Mouse (Mus musculus): ENCODE results near the gene Khnyn.

The Khnyn gene

GRCm38 (mm10) chr14:55873714-55874683 is 10.7 kb upstream of the Khnyn start:
- DNase-seq (ENCODE audit: low spot score), result peak; percentile 77

DNA sequence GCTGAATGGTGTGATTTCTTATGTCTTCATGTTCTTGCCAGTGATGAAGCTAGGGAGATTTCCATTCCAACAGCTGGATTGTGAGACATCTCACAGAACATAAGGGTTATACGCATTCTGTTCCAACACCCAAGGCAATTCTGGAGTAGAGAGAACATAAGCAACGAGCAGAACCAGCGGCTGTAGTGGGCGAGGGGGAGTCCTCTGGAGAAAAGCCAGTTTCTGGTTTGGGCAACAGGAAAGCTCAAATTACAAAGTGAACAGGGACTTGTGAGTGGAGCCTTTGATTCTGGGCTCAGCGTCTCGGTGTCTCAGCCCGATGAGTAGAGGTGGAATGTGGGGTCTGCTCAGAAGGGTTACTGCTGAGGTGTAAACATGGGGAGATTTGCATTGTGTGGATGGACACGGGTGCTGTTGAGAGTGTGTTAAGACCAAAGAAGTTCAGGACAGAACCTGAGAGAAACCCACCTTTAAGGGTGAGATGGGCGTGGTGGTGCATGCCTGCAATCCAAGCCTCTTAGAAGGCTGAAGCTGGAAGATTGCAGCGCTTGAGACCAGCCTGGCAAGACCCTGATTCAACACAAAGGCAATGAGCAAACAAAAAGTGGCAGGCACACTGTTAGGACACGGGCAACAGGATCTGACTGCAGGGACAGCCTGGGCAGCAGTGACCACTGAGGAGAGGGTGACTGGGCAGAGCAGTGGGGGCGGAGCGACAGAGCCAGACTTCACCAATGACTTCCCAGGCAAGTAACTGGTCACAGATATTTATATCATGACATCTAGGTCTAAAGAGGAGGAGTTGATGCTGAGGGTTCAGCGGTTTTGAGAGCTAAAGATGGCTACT is 7.1 kb upstream of the Khnyn start:
- DNase-seq (ENCODE audit: low spot score), result no peak

GRCm38 (mm10) chr14:55878316-55878940 is 6.3 kb upstream of the Khnyn start:
- no peak for DNase-seq (ENCODE audit: low spot score)

GRCm38 (mm10) chr14:55879623-55880022 is 5.1 kb upstream of the Khnyn start:
- no peak for DNase-seq (ENCODE audit: low spot score)

DNA sequence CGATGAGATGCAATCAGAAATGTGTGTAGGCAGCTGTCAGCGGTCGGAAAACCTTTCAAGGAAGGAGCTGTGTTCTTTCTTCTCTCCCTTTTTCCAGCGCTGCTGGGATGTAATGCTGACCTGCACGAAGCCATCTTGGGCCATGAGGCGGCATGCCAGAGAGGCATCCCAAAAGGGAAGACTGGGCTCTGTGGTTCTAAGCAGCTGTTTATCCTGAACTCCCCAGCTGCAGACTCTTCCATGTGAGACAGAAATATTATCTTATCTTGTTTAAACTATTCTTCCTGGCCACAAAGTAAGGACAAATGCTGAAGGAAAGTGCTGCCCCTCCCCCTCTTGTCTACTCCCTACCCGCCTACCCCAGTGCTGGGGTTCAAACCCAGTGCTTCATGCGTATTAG is 3.8 kb upstream of the Khnyn start:
- DNase-seq (ENCODE audit: low spot score), result no peak

GRCm38 (mm10) chr14:55882171-55882641 is 2.5 kb upstream of the Khnyn start:
- DNase-seq (ENCODE audit: low spot score), result no peak

GRCm38 (mm10) chr14:55883149-55883661 is 1.5 kb upstream of the Khnyn start:
- DNase-seq (ENCODE audit: low spot score), result no peak

DNA sequence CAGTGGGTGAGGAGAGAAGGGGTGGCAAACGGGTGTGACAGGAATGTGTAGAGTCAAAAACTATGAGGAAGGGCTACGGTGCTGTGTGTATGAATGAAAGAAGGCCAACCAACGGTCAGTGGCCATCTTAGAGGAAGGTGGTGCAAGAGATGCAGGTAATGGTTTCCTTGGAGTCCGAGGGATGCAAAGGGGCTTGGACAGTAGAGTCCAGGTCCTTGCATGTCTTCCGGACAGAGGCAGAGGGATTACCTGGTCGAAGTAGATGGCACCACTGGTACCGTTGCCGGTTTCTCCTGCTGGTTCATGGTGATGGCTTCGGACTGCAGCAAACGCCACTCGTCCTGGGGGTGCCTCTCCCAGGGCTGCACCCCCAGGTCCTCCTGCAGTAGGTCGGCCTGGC is 1.1 kb upstream of the Khnyn start:
- DNase-seq (ENCODE audit: low spot score), result no peak

- DNase-seq (ENCODE audit: low spot score), result peak; percentile 88
These were observed 581 bp upstream of the Khnyn start, which contains the start of gene Cbln3 for GRCm38 (mm10) chr14:55884166-55884565. Gene Cbln3, minus strand, starts transcription at chr14:55884392.

GRCm38 (mm10) chr14:55885114-55885790 is 505 bp downstream of the Khnyn start:
- DNase-seq (ENCODE audit: low spot score), result no peak

- DNase-seq (ENCODE audit: low spot score), result no peak
These were observed 1.1 kb downstream of the Khnyn start for GRCm38 (mm10) chr14:55885791-55886271.

GRCm38 (mm10) chr14:55886571-55887382 is 2.0 kb downstream of the Khnyn start:
- no peak for DNase-seq (ENCODE audit: low spot score)

DNA sequence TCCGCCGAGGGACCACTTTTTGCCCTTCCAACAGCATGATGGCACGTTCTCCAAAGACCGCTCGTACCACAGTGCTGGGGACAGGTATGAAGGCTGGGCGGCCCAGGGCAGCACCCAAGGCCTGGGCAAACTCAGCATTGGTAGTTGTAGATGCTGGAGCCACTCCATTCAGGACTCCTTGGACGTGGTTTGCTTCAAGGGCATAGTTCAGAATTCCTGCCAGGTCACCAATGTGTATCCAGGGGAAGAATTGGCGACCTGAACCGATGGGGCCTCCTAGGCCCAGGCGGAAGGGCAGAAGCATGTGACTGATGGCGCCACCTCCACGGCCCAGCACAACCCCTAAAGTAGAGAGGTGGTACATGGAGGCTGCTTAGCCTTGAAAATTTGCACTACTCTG is 12.9 kb downstream of the Khnyn start:
- no peak for DNase-seq (ENCODE audit: low spot score)

GRCm38 (mm10) chr14:55898947-55899346 is 14.2 kb downstream of the Khnyn start:
- no peak for DNase-seq (ENCODE audit: low spot score)

- DNase-seq (ENCODE audit: low spot score), result peak; percentile 87
These were observed 15.1 kb downstream of the Khnyn start, which contains the start of gene Sdr39u1 for GRCm38 (mm10) chr14:55899701-55900413. Gene Sdr39u1, minus strand, starts transcription at chr14:55900293.

- DNase-seq (ENCODE audit: low spot score), result no peak
These were observed 15.6 kb downstream of the Khnyn start for GRCm38 (mm10) chr14:55900414-55900755.

GRCm38 (mm10) chr14:55905518-55905917 is 20.8 kb downstream of the Khnyn start:
- no peak for DNase-seq (ENCODE audit: low spot score)

DNA sequence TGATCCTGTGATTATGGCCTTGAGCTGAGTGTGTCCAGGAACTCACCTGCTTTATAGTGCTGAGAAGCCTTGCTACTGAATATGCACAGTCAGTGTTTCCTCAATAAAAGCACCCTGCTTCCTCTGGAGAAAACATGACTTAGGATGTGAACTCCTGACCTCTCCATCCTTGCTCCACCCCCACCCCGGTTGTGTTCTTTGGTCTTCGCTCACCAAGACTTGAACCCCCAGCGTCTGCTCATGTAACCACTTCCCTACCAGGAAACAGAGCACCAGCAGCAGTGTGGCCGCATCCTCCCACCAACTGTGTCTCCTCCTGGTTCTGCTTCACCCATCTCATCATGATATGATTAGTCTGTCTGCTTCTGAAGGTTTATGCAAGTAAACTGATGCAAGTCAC is 28.7 kb downstream of the Khnyn start:
- DNase-seq (ENCODE audit: low spot score), result no peak

- peak; percentile 53 for DNase-seq (ENCODE audit: low spot score)
These were observed 33.7 kb downstream of the Khnyn start for GRCm38 (mm10) chr14:55918240-55919082.

All from testis, postnatal 14 days (tissue).